Mouse (Mus musculus): ENCODE measurements at regions not wholly inside any gene's neighbourhood (a gene's known extent, or its start where the extent isn't known, plus 50 kb on each side); places are given as distances from the start of the nearest gene placed in this dataset.

DNA sequence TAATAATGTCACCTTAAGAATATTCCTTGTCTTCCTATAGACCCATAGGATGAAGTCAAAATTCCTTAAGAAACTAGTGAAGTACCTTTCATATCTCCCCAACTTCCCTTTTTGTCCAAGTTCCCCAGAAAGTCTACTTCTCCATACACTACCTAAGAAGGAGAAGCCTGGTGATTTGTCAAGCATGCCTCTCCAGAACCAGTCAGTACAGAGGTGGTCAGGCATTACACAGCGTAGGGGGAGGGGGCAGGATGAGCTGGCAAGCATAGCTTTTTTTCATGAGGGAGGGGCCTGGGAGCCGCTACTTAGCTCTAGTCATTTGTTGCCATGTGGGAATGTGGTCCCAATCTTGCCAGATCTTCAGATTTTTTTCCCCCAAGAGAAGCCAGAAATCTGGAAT, 54.0 kb upstream of the Satb2 start:
- DNase-seq: no peak

DNA sequence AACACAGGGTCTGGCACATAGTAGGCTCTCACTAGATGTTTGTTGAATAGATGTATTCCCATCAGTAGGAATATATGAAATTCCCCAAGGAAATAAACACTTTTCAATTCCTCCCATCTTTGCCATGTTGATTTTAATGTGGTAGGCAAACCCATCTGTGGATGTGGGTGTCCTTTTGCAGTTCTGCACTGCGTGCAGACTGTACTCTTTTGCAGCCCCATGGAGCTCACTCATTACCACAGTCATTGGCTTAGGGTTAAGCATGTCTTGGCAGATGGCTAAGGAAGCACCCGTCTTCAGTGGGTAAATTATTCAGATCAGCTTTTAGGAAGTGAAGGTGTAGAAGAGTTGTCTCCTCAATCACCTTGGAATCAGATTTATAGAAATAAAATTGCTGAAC, 54.8 kb upstream of the Satb2 start:
- no peak for DNase-seq

DNA sequence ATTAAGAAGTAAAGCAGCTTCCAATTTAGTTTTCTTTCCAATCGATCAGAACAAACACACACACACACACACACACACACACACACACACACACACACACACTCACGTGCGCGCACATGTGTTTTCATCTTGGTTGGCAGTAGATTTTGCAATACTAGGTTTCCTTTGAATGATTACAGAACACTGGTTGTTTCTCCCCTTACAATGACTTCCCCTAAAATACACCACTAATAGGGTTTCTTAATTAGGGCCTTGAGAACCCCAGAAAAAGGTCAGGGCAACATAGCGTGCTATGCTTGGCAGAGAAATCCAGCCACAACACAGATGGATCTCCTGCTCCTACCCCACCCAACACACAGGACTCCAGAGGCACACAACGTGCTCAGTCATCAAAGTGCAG, 56.0 kb upstream of the Satb2 start:
- DNase-seq: no peak

DNA sequence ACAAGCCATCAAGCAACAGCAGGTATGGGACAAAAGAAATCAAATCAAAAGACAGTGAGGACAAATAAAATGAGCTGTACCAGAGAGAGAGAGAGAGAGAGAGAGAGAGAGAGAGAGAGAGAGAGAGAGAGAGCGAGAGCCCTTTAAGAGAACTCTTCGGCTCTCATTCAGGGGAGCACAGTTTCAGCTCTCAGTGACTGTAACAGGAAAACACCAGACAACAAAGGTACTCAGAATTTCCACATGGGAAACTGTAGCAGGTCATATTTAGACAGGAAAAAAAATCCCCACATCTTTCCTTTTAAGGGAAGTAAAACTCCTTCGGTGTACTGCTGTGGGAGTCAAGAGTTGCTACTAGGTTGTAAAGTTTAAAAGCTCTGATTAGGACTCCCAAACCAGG, 57.9 kb upstream of the Satb2 start:
- no peak for DNase-seq

DNA sequence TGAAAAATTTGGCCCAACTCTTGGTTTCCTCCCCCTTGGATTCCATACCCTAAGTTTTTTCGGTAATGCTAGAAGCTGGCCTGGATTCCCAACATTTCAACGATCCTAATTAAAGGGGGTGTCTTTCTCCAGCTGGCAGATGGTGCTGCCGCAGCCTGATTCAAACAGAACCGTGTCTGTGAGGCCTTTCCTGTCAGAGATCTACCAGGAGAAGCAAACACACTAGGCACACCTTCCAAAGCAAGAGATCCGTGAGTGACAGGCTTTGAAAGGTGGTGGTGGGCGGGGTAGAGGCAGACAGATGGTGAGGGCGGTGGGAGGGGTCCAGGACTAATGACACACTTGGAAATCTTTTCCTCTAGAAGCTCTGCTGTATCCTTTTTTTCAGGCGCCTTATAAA, 61.8 kb upstream of the Satb2 start:
- DNase-seq: no peak

DNA sequence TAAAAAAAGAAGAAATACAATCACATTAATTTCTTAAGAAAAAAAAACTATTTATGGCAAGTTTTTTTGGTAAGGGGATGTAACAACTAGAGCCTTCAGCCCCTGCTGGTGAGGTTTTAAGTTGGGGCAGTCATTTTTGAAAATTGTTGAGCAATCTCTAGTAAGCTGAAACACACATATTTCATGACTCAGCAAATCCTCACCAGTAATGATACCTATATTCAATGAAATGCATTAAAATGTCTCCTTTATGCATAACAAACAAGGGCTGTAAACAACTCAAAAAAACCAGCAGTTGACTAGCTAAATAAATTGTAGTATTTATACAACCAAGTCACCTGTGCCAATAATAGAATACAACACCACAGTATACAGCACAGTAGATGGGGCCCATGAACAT, 63.1 kb upstream of the Satb2 start:
- DNase-seq: no peak

DNA sequence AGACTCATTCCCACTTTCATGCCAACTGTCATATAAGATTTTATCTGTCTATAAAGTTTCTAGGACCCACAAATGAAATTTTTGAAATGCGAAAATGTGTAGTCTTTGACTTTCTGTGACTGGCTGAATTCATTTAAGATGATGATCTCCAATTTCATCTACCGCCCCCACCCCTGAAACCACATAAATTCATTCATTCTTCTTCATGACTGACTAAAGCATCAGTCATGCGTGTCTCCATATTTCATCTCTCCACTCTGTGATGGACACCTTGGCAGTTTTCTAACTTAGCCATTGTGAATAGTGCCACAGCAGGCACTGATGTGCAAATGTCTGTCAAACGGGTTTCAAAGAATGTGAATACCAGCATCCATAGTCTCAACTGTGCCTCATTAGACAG, 75.4 kb upstream of the Satb2 start:
- no peak for DNase-seq

DNA sequence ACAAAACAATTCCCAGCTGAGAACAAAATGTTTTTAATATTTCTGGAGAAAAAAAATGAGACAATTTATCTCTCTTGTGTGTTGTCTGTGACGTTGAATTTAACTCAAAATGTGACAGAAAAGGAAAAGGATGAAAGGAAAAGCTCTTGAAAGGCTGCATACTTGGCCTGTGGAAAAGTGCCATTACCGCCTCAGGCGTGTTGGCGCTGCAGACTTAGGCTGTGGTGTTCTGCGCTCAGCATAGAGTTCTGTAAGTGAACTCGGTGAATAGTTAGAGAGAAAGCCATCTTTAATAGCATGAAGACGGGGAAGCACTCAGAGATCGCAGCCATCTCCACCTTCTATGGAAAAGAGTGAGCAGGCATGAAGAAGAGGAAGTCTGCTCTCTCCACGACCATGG, 77.5 kb upstream of the Satb2 start:
- DNase-seq: no peak

DNA sequence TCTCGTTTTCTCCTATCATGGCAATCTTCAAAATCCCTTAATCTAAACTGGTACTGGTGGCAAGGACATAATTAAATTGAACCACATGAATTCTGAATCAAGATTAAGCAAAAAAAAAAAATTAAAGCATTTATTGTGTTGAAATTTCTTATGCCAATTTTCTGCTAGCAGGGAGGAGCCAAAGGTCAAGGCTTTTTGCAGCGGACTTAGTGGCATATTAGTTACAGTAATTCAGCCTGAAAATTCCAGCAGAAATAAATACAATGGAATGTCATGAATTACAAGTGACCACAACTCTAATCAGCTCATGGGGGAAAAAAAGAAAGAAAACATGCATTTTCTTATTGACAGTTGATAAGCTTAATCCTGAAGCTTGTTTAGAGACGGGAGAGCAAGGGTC, 80.8 kb upstream of the Satb2 start:
- no peak for DNase-seq

DNA sequence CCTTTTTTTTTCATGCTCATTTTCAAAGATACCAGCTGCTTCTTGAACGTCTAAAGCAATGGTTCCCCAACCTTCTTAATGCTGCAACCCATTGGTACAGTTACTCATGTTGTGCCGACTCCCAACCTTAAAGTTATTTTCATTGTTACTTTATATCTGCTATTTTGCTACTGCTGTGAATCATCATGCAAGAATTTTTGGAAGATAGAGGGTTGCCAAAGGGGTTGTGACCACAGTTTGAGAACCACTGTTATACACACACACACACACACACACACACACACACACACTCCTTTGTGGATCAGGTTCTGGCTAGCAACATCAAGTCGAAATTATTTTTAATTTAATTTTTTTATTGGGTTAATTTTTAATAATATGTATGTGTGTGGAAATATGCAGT, 96.8 kb upstream of the Satb2 start:
- no peak for DNase-seq

DNA sequence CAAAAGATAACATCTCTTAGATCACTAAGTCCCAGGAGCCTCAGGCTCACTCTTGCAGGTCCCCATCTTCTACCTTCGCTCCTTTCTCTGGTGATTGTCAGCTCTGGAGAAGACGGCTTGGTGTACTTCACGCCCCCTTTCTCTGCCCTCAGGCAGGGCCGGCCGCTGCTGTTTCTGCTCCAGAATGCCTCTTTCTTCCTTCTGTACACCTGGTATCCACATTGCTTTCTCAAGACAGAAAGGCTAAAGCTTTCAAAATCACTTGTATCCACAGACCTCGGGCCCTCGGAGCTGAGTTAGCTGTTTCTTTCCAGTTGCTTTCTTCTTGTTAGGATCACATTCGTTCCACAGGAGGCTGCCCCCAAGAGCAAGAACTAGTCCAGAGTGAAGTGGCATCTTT, 98.2 kb upstream of the Satb2 start:
- DNase-seq: no peak

DNA sequence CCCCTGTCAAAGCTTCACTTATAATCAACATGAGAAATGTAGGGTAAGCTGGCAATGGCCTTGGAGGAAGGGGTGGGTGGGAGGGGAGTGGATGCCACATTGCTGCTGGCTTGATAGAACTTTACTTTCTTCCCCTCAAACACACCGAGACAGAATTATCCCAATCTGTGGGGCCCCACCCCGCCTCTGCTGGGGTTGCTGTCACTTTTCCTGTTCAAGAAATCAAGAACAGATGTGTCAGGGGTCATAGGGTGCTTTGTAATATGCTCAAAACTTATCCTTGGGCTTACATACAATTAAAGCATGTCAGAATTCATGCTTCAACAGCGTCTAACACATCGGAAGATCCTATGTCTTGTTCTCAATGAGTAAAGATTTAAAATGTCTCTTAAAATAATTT, 101.9 kb upstream of the Satb2 start:
- DNase-seq: no peak

DNA sequence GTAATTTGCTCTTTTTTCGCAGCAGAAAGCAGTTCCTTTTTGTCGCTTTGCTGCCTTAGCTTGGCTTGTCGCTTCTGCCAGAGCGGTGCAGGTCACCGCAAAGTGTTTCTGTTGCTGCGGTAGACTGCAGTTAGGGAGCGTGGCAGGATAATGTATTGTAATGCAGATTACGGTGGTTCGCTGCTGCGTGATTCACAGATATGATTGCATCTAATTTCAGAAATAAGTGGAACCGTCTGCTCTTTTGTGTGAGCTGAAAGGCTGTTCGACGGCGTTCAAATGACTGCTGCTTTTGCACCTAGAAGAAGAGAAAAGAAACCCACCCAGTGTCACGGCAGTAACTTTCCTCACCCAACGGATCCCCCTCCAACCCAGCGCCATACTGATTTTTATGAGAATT, 104.7 kb upstream of the Satb2 start:
- no peak for DNase-seq

DNA sequence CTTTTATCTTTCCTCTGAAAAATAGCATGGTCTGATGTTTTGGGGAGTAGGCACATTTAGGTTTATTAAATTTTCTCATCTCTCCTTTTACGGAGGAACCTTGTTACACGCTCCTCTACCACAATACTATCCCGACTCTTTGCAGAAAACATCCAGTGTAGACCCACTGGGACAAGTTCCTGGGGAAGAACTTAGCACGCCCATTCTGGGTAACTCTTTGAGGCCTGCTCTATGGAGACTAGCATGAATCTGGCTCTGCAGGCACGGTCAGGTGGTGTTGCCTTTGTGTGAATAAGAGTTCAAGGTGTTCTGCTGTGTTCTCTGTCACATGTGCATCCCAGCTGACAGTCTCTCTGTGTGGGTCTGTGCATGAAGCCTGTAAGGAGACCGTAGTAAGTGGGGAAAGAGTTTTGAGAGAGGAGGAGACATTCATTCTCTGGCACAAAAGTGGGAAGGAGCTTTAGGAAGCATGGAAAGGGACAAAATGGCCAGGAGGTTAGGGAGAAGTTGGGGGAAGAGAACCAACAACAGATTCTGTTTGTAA, 105.2 kb upstream of the Satb2 start:
- DNase-seq: no peak

DNA sequence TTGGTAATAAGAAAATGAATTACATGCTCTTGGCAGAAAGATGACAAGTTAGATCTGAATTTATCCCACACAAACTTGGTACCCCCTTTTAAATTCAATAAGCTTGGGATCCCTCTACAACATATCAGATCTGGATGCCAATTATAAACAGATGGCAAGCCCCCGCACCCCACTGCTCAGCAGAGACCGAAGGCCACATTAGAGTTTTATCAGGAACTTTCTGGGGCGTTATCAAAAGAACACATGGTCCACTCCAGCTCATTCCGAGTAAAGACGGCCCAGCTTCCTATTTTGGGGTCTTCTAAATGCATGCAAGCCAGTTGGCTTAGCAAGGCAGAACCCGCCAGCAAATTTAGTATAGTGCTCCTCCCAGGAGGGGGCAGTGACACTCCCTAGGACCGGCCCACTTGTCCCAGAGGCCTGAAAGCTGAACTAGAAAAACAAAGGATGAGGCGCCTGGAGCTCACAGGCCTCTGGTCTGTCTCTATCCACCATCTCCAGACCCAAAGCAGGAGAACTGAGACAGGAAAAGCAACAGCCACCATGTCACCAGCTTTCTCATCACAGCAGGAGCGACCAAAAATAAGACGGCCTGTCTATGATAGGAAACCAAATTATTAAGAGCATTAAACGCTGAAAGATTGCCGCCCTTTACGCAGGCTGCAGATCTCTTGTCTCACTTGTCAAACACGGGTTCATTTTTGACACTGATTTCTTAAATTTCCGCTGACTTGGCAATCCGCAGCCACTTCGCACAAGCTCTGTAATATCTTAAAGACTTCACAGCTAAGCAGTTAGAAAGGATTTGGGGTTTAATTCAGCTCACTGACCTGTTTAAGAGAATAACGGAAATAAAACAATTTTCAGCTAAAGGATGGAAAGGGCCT, 117.2 kb upstream of the Satb2 start:
- DNase-seq: no peak

DNA sequence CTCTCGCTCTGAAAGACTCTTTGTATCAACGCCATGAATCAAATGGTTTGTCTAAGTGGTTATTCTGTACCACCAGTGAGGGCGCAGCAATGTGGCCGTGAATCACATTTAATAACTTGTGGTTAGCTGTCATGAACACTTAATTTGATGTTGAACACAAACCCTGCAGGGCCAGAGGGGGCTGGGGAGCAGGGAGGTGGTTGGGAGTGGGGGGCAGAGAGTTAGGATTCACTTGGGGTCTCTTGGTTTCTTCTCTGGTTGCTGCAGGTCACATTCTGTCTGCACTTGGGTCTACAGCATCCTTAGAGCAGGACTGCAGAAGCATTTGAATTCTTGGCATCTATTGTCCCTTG, 117.8 kb upstream of the Satb2 start:
- no peak for DNase-seq

DNA sequence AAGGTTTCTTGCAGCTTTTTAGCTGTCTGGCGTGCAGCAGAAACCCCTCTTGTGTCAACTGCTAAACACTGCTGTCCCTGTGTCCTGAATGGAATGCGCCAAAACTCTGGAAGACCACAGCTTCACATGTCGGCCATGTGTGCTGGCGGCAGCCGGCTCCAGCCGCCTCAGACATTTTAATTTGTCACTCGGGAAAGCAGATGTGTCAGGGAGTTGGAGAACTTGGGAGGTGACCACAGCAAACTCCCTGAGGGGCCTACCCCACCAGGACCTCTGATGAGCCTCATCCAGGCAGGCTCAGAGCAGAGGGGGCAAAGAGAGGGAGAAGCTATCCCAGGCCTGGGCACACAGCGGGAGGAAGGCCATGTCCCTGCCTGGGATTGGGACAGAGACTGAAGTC, 118.3 kb upstream of the Satb2 start:
- DNase-seq: no peak

DNA sequence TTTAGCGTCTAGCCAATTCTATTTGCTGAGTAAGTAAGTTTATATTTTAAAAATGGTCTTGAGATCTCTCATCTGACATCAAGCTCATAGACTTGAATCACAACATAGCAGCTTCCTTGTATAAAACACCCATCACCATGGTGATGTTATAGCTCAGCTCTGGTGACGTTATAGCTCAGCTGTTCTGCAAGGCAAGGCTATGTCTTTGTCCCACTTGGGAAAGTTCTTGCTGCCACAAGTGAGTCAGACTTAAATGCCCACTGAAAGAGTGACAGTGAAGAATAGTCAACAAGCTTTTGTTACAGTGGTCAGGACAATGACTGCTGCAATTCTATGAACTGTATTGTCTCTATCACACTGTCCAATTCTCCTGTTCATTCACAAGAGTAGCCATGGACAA, 122.2 kb upstream of the Satb2 start:
- no peak for DNase-seq

DNA sequence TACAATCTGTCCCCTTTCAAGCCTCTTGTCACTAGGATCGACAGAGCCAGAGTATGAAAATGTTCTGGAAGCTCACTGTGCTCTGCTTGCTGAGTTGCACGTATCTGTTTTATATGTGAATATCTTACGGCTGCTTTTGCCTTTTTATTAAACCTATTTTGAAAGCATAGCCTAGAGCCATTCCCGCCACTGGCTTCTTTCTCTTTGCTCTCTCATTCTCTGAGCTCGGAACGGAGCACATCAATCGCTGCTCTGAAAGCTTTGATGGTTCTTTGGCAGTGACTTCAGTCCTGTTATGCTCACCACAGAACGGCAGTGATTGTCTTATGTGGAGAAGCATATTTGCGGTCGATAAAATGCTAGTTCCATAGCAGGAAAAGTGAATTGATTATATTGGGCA, 128.9 kb upstream of the Satb2 start:
- no peak for DNase-seq

DNA sequence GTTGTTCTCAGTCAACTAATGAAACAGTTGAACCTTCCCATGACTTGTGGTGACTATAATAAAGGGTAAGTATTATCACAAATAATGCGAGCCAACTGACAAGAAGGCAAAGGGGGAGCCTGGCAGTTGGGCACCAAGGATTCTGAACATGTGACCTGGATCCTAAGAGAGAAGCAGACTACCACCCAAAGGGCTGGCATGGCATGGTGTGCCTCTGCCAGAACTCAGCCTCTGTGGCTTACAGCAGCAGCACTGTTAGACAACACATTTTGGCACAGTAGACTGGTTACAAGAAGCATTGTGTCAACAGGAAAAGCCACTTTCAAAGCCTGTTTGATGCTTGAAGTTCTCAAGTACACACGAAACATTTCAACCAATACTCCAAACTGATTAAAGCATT, 142.2 kb upstream of the Satb2 start:
- no peak for DNase-seq

DNA sequence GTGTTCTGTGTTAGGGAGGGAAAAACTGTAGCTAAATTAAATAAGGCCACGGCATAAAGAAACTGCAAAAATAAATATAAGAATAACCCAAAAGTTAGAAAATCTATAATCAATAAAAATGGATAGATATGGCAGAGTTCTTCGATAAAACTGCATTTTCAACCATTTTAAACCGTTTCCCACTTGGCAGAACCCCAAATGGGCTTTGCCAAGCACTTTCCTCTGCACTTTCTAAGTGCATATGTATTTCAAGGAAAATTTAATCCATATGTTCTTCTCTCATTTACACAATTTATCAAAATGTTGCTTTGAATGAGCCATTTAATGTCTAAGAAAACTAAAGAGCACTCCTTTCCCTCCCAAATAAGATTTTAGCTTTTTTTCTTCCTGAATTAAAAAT, 165.7 kb upstream of the Satb2 start:
- no peak for DNase-seq

DNA sequence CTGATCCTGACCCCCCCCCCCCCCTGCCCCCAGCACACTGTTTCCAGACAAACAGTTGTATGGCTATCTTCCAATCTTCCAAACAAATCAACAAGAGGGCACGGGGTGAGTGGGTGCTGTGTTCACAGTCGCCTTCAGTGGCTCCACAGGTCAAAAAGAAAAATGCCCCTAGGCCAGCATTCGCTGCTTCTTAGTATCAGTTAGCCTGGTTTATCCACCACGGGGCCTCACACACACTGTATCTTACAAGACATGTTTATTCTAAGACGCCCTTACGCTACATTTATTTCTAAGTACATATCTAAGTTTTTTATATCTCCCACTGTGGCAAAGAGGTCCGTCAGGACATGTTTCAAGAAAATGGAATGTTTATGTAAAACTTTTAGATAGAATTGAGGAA, 177.4 kb upstream of the Satb2 start:
- DNase-seq: no peak

DNA sequence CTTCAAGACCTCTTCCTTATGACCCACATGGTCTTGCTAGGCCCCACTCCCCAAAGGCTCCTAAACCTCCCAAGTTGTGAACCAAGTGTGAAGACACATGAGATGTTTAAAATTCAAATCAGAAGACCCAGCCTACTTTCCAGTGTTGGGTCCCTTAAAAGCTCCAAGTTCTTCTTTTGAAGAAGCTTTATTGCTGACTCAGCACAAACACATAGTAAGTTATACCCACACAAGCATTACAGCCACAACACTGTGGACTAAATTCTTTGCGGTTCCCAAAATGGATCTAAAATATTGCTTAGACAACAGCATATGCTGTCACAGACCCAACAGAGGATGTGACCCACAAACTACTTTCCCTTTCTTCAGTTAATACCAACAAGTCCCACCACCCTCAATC, 186.0 kb upstream of the Satb2 start:
- no peak for DNase-seq

DNA sequence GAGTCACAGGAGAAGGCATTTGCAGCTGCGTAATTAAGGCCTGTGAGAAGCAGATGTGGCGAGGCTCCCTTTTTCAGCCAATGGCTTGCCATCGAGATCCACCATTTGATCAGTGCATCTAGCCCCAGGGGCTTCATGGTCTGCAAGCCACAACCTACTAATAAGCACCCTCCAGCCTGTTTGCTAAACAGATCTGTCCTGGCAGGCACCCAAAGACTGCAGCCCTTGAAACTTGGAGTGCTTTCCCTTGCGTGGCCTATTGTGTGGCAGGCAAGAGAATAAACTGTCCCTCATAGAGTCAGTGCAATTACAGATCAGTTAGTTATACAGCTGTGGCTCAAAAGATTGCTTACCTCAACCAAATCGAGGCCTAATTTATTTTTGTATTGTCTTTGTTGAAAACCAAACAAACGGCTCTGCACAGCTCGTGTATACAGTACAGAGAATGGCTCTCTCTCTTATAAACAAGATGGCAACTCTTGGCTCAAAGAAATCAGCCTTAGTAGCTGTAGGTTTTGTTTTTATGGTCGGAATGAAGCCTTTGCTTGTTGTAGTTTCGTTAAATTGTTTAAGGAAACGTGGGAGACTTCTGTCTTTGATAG, 195.9 kb upstream of the Satb2 start:
- DNase-seq: no peak
